Comparison of ENCODE assay signal across 28 mouse cellular contexts in the genomic region with DNA sequence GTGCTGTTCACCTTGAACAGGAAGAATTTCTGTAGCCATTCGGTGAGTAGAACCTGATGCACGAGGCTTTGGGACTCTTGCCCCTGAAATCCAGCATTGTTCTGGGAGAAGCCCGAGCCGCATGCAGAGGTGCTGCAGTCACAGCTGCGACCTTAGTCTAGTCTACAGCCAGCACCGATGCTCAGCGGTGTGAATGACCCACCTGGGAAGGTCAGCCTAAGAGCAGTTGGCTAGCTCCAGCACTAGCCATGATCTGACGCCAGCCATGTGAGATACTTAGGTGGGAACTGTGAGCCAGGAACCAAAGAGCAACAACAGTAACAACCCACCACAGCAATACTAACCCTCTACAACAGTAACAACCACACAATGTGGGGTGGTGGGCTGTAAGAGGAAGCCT. TPM values are rescaled to one million over a fixed set of nuclear protein-coding genes. Genes with fewer than 3 reads are reported as not detected.
DNase-seq lines count a peak whose midpoint lies in the region; TF ChIP-seq lines count a peak whose summit lies in the region.
"Had no signal": no experiment of that assay in that cellular context is flagged by ENCODE, and none has a peak within 500 bp of the region (broad histone marks: within the 10 kb centered on the region; RNA-seq: fewer than 3 reads in every experiment).

No protein-coding gene starts in this region.

- TF ChIP-seq CTCF in small intestine, adult 2 months (IDR thresholded peaks at IDR 0.05; ENCODE audit: extremely low read depth, insufficient read length, insufficient replicate concordance, low read depth, low read length) = no peak
- no peak for TF ChIP-seq CTCF in kidney, adult 2 months (conservative IDR thresholded peaks at IDR 0.05; ENCODE audit: insufficient read depth, insufficient read length, low read depth, low read length)

- no peak for TF ChIP-seq POLR2A in small intestine, adult 2 months (IDR thresholded peaks at IDR 0.05; ENCODE audit: low read depth, low read length)
- no peak for TF ChIP-seq POLR2A in kidney, adult 2 months (IDR thresholded peaks at IDR 0.05; ENCODE audit: low read depth, low read length)

- DNase-seq in heart, adult 11 months = peak; percentile 80
- no peak for DNase-seq in heart, embryonic 10.5 days (ENCODE audit: low spot score)
- DNase-seq in thymus, postnatal 4 days = peak; percentile 41
- DNase-seq in thymus, postnatal 10 days (ENCODE audit: low spot score in 2 of 2) = no peak
- no peak for DNase-seq in retina, postnatal 1 day
- no peak for DNase-seq in kidney, adult 2 months
- DNase-seq: adrenal gland, postnatal 10 days; adrenal gland, postnatal 36 days; cerebellum, adult 11-12 months; cerebellum, adult 9-10 months; cerebellum, postnatal 14 days; heart, postnatal 14 days; heart, postnatal 4 days had no signal

- no peak overlapping the region for H3K4me3 ChIP-seq in heart, embryonic 10.5 days
- H3K4me3 ChIP-seq in small intestine, adult 2 months (ENCODE audit: low read depth, low read length) = no peak overlapping the region
- H3K4me3 ChIP-seq in kidney, adult 2 months (ENCODE audit: insufficient read depth, low read depth, low read length) = no peak overlapping the region
- H3K4me3 ChIP-seq: forebrain, embryonic 10.5 days; forebrain, embryonic 13.5 days; heart, embryonic 13.5 days had no signal

- no peak overlapping the region for H3K27ac ChIP-seq in heart, embryonic 10.5 days
- peak overlapping the region; percentile 67 for H3K27ac ChIP-seq in small intestine, adult 2 months (ENCODE audit: insufficient read depth, low read depth, low read length)
- H3K27ac ChIP-seq in kidney, adult 2 months (ENCODE audit: insufficient read depth, low read depth, low read length) = no peak overlapping the region
- H3K27ac ChIP-seq: forebrain, embryonic 10.5 days; forebrain, embryonic 13.5 days; heart, embryonic 13.5 days; hindbrain, embryonic 14.5 days; hindbrain, postnatal 0 days had no signal

- H3K36me3 ChIP-seq in heart, embryonic 10.5 days = no peaks in the 10 kb centered on the region
- H3K36me3 ChIP-seq in small intestine, adult 2 months (ENCODE audit: control insufficient read depth, insufficient read depth, low read length) = no peaks in the 10 kb centered on the region
- H3K36me3 ChIP-seq in kidney, adult 2 months (ENCODE audit: control insufficient read depth, insufficient read depth, low read length) = no peaks in the 10 kb centered on the region
- H3K36me3 ChIP-seq: forebrain, embryonic 10.5 days; G1E; heart, embryonic 13.5 days had no signal

- no peaks in the 10 kb centered on the region for H3K9me3 ChIP-seq in heart, embryonic 10.5 days
- H3K9me3 ChIP-seq: forebrain, embryonic 10.5 days; forebrain, embryonic 13.5 days; G1E; heart, embryonic 13.5 days had no signal

- H3K27me3 ChIP-seq in heart, embryonic 10.5 days (ENCODE audit: insufficient read depth, poor library complexity, severe bottlenecking) = no peaks in the 10 kb centered on the region
- no peaks in the 10 kb centered on the region for H3K27me3 ChIP-seq in small intestine, adult 2 months (ENCODE audit: control insufficient read depth, insufficient read depth, low read length)
- no peaks in the 10 kb centered on the region for H3K27me3 ChIP-seq in kidney, adult 2 months (replicated peaks; ENCODE audit: control insufficient read depth, insufficient read depth, low read length)
- H3K27me3 ChIP-seq: CH12.LX; forebrain, embryonic 13.5 days; Patski had no signal

- 77% methylated on average over 8 of the region's 8 CpGs for WGBS in heart, embryonic 10.5 days
- 38% methylated on average over 8 of the region's 8 CpGs for WGBS in small intestine, adult 2 months
- 71% methylated on average over 8 of the region's 8 CpGs for WGBS in kidney, adult 2 months

- H3K4me1 ChIP-seq in heart, embryonic 10.5 days = no peaks in the 10 kb centered on the region
- H3K4me1 ChIP-seq in small intestine, adult 2 months (ENCODE audit: control insufficient read depth, insufficient read depth, insufficient read length, low read length) = peaks cover 26% of the 10 kb centered on the region
- no peaks in the 10 kb centered on the region for H3K4me1 ChIP-seq in kidney, adult 2 months (ENCODE audit: control insufficient read depth, insufficient read depth, low read length)
- H3K4me1 ChIP-seq: forebrain, embryonic 10.5 days; forebrain, embryonic 13.5 days; heart, embryonic 13.5 days had no signal

RNA-seq across cellular contexts. Expression of gene Itgam, which starts 4.6 kb away (rescaled TPM):
- polyA plus RNA-seq in heart, embryonic 10.5 days (2016; fragmentation: Nextera tagmentation; extraction: Ambion mirVana) = 0.06 and 0.25 TPM in 2 replicates
- 3.1 and 3.3 TPM in 2 replicates for polyA plus RNA-seq in small intestine, adult 2 months (2012; rRNA removed)
- polyA plus RNA-seq in kidney, adult 2 months (2012; rRNA removed) = 2.4 and 7.0 TPM in 2 replicates
- polyA plus RNA-seq: Patski had no signal

RNA-seq across cellular contexts. Expression of gene Gm49368, which starts 4.6 kb away (rescaled TPM):
- 0.09 TPM in 1 of 2 replicates, not detected in the other for polyA plus RNA-seq in heart, embryonic 10.5 days (2016; fragmentation: Nextera tagmentation; extraction: Ambion mirVana)
- 0.05 and 0.09 TPM in 2 replicates for polyA plus RNA-seq in small intestine, adult 2 months (2012; rRNA removed)
- polyA plus RNA-seq in kidney, adult 2 months (2012; rRNA removed) = not detected in 2 replicates
- polyA plus RNA-seq: brain, embryonic 14.5 days; embryonic facial prominence, embryonic 11.5 days; embryonic facial prominence, embryonic 14.5 days; forebrain, embryonic 10.5 days; forebrain, embryonic 13.5 days; forebrain, embryonic 16.5 days; G1E; heart, embryonic 13.5 days; heart, embryonic 16.5 days; hindbrain, embryonic 11.5 days; hindbrain, embryonic 14.5 days; hindbrain, postnatal 0 days; Patski had no signal

RNA-seq across cellular contexts. Expression of gene Trim72, which starts 54.1 kb away (rescaled TPM):
- polyA plus RNA-seq in heart, embryonic 10.5 days (2016; fragmentation: Nextera tagmentation; extraction: Ambion mirVana) = 0.40 and 1.2 TPM in 2 replicates
- 7.4 and 8.8 TPM in 2 replicates for polyA plus RNA-seq in small intestine, adult 2 months (2012; rRNA removed)
- 0.29 and 2.8 TPM in 2 replicates for polyA plus RNA-seq in kidney, adult 2 months (2012; rRNA removed)
- polyA plus RNA-seq: forebrain, embryonic 10.5 days; forebrain, embryonic 13.5 days; forebrain, embryonic 16.5 days; hindbrain, embryonic 11.5 days; hindbrain, embryonic 14.5 days; hindbrain, postnatal 0 days had no signal

Comparison
In these comparisons a context has a peak if more than half of its experiments do, and no peak if none do; other contexts are left out.
1. DNase-seq: peak in heart, adult 11 months (single experiment) and thymus, postnatal 4 days (single experiment); none in heart, embryonic 10.5 days (single experiment), thymus, postnatal 10 days (0 of 2), retina, postnatal 1 day (single experiment) and kidney, adult 2 months (single experiment).